Mouse (Mus musculus) kidney, postnatal 0 days (tissue): Measurements from ENCODE around the gene Fcgr1. TPM values are rescaled to one million over a fixed set of nuclear protein-coding genes. Genes with fewer than 3 reads are reported as not detected.

ENCODE experiments used
- ATAC-seq: fragments of 200-750 bp; cut with Nextera tagmentation; replicated peaks from 2 replicates; pipeline ENCODE4 v1.8.0; 2017; ENCODE audit warnings: low read depth, moderate number of reproducible peaks, moderate TSS enrichment, moderate library complexity; ENCODE audit not compliant: low FRiP score
- DNase-seq: peaks from one replicate; pipeline ENCODE4 v3.0.0-alpha.2; 2016; ENCODE audit warnings: low spot score
- H3K27ac ChIP-seq: fragments of 300-500 bp; sonication (generic); 2 replicates; pipeline ENCODE4 v1.5.1; 2014; ENCODE audit warnings: mild to moderate bottlenecking
- H3K27me3 ChIP-seq: fragments of 300-500 bp; sonication (generic); 2 replicates; pipeline ENCODE4 v1.6.1; 2014; ENCODE audit warnings: low read length, mixed read lengths; ENCODE audit not compliant: insufficient read depth
- H3K36me3 ChIP-seq: fragments of 300-500 bp; sonication (generic); 2 replicates; pipeline ENCODE4 v1.6.1; 2014; ENCODE audit warnings: low read length, mixed read lengths; ENCODE audit not compliant: insufficient read depth
- H3K4me1 ChIP-seq: fragments of 300-500 bp; sonication (generic); replicated peaks from 2 replicates; pipeline ENCODE4 v1.6.1; 2014; ENCODE audit warnings: antibody characterized with exemption, low read length, mixed read lengths; ENCODE audit not compliant: insufficient read depth
- H3K4me2 ChIP-seq: fragments of 300-500 bp; sonication (generic); 2 replicates; pipeline ENCODE4 v1.6.1; 2014; ENCODE audit warnings: mild to moderate bottlenecking, low read length, moderate library complexity, mixed read lengths
- H3K4me3 ChIP-seq: fragments of 300-500 bp; sonication (generic); replicated peaks from 2 replicates; pipeline ENCODE4 v1.5.1; 2014; ENCODE audit warnings: low read depth, low read length
- H3K9ac ChIP-seq: fragments of 300-500 bp; sonication (generic); 2 replicates; pipeline ENCODE4 v1.6.1; 2014; ENCODE audit warnings: low read depth, low read length
- H3K9me3 ChIP-seq: fragments of 300-500 bp; sonication (generic); replicated peaks from 2 replicates; pipeline ENCODE4 v1.6.1; 2016; ENCODE audit warnings: low read length, inconsistent platforms, mixed read lengths
- CTCF ChIP-seq: IDR thresholded peaks from 2 replicates; pipeline ENCODE4 v1.5.1; 2016; ENCODE audit warnings: antibody characterized with exemption, low read depth, mild to moderate bottlenecking, moderate library complexity
- WGBS: fragments of 180-500 bp; shearing (Covaris S2); extraction: QIAGEN DNeasy Blood & Tissue Kit; methylation state at CpG from one replicate; pipeline ENCODE4 v1.1.7; 2014; 5-methylcytosine and 5-hydroxymethylcytosine counted together
- polyA plus RNA-seq: library from polyadenylated mRNA; unstranded; fragments of >200 nt; fragmentation: Nextera tagmentation; extraction: Ambion mirVana; gene quantifications from 2 replicates; pipeline ENCODE4 v1.2.1, GENCODE M21; 2015

Gene Fcgr1
- polyA plus RNA-seq, 1 experiment from 2014 or later = 2.0 TPM

DNA sequence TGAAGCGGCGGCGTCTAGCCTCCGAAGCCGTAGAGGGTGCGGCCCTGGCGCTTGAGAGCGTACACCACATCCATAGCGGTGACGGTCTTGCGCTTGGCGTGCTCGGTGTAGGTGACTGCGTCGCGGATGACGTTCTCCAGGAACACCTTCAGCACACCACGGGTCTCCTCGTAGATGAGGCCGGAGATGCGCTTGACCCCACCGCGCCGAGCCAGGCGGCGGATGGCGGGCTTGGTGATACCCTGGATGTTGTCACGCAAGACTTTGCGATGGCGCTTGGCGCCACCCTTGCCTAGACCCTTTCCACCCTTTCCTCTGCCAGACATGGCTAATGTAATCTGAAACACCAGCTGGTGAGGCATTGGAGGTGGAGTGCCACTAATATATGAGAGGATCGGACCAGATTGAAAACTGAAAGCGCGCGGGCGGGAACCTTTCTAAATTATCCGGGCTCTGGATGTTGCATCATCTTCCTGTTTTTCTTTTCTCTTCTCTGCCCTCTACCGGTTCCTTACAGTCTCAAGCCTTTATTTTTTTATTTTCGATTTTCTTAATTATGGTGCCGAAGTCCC is 30.7 kb downstream of the Fcgr1 start, which contains the start of gene Hist2h4:
Gene Hist2h4, minus strand, starts transcription at position 333 of the 572 bp plus-strand sequence.
- DNase-seq (peak; percentile 99), ATAC-seq (peak; percentile 89)
- Histone ChIP-seq H3K27me3 (no peaks in the 10 kb centered on the region), H3K9me3 (no peaks in the 10 kb centered on the region), H3K4me1 (peaks cover 13% of the 10 kb centered on the region), H3K36me3 (no peaks in the 10 kb centered on the region), H3K27ac (peak within 1 kb of the TSS; percentile 96), H3K4me2 (peak within 1 kb of the TSS; percentile 82), H3K4me3 (peak within 1 kb of the TSS; percentile 60), H3K9ac (peak within 1 kb of the TSS; percentile 78)
- TF ChIP-seq CTCF = peak; percentile 80
- WGBS = under 1% methylated on average over 40 of the region's 40 CpGs

DNA sequence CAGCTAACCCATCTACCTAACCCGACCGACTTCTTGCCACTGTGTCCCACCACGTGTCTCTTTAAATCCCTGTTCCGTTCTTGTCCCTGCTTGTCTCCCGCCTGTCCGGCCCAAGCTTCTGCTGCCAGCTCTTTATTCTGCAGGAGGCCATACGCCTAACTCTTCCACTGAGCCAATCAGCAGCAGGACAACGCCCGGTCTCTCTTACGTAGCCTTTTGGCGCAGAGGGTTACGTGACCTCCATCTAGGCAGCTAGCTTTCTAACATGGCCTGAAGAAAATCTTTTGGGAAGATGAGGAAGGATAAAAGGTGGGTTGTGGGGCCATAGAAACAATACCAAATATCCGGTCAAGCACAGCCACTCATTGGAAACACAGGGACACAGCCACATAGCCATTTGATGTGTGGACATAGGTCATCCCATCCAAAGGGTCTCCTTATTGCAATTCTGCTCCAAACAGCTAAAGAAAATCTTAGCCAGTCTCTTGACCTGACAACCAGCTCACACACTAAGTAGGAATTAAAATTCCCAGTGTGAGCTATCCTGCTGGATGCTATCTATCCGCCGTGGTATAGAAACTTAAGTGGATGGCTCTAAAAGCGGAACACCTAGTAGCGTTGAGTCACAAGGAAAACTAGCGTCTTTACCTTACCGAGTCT is 31.4 kb downstream of the Fcgr1 start:
- Histone ChIP-seq H3K9me3 (no peaks in the 10 kb centered on the region), H3K36me3 (no peaks in the 10 kb centered on the region), H3K27ac (peak overlapping the region; percentile 96), H3K4me1 (peaks cover 11% of the 10 kb centered on the region; the same call in 1 of the 2 replicates), H3K9ac (peak overlapping the region; percentile 78), H3K27me3 (no peaks in the 10 kb centered on the region), H3K4me3 (peak overlapping the region; percentile 60), H3K4me2 (peak overlapping the region; percentile 82)
- under 1% methylated on average over 19 of the region's 19 CpGs for WGBS
- ATAC-seq (peak; percentile 70), DNase-seq (peak; percentile 91)
- TF ChIP-seq CTCF = no peak

DNA sequence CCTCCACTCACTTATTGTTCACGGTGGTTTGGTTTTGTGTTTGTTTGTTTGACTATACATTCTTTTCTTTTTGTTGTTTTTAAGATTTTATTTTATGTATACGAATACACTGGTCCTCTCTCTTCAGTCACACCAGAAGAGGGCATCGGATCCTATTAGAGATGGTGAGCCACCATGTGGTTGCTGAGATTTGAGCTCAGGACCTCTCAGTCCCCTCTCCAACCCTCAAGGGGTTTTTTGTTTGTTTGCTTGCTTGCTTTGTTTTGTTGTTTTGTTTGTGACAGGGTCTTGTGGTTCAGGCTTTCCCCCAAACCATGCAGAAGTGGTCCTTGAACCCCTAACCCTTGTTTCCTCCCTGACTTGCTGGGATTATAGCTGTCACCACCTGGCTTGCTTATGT is 32.1 kb downstream of the Fcgr1 start:
- Histone ChIP-seq H3K4me3 (peak overlapping the region; percentile 60; the same call in 1 of the 2 replicates), H3K27me3 (no peaks in the 10 kb centered on the region), H3K36me3 (no peaks in the 10 kb centered on the region), H3K4me2 (peak overlapping the region; percentile 82), H3K4me1 (peaks cover 9% of the 10 kb centered on the region; the same call in 1 of the 2 replicates), H3K9me3 (no peaks in the 10 kb centered on the region), H3K27ac (peak overlapping the region; percentile 96), H3K9ac (no peak overlapping the region)
- DNase-seq = no peak
- WGBS = 58% methylated on average over 3 of the region's 3 CpGs
- TF ChIP-seq CTCF = peak; percentile 30; the same call in 1 of the 2 replicates
- ATAC-seq = no peak

DNA sequence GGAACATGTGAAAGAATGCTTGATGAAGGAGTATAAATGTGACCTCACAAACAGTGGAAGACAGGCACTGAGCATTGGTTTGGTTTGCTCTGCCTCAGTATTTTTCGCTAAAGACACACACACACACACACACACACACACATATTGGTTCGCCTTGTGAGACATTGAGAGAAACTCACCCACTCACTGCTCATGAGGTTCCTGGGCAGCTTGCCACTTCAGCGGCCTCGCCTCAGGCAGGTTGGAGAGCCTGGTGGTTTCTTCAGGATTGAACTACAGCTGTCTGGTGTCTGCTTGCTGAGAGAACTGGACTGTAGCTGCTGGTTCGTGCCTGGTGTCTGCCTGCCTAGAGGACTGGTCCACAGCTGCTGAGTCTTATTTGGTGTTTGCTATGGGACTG is 33.5 kb downstream of the Fcgr1 start:
- H3K4me1 ChIP-seq = peaks cover 9% of the 10 kb centered on the region; the same call in 1 of the 2 replicates
- no peaks in the 10 kb centered on the region for H3K9me3 ChIP-seq
- ATAC-seq (no peak), DNase-seq (no peak)
- H3K9ac ChIP-seq = no peak overlapping the region
- H3K27ac ChIP-seq = no peak overlapping the region
- no peak for TF ChIP-seq CTCF
- no peak overlapping the region for H3K4me3 ChIP-seq
- no peaks in the 10 kb centered on the region for H3K36me3 ChIP-seq
- WGBS = 92% methylated on average over 5 of the region's 5 CpGs
- H3K4me2 ChIP-seq = no peak overlapping the region
- no peaks in the 10 kb centered on the region for H3K27me3 ChIP-seq

DNA sequence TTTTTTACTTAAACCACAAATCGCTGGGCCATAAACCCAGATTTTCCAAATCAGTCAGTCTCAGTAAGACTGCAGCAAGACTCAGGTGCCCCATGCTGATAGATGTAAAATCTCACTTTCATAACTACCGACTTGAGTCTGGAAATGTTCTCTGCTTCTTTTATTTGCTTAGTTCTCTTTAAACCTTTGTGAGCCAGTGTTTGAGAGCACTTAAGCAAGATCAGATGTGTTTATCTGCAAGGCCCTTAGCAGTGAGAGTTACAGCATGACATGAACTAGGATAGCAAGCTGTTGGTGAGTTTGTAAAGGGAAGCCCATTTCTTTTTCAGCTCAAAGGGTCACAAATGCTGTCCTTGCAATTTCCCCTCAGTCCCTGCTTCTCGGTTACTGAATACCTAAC is 36.6 kb downstream of the Fcgr1 start:
- H3K9me3 ChIP-seq = no peaks in the 10 kb centered on the region
- H3K4me1 ChIP-seq = peaks cover 3% of the 10 kb centered on the region; the same call in 1 of the 2 replicates
- no peak for DNase-seq
- no peak overlapping the region for H3K27ac ChIP-seq
- no peaks in the 10 kb centered on the region for H3K36me3 ChIP-seq
- H3K4me3 ChIP-seq = no peak overlapping the region
- H3K27me3 ChIP-seq = no peaks in the 10 kb centered on the region
- TF ChIP-seq CTCF = no peak
- WGBS = 83% methylated on average over 3 of the region's 3 CpGs
- no peak for ATAC-seq
- H3K4me2 ChIP-seq = no peak overlapping the region
- no peak overlapping the region for H3K9ac ChIP-seq

DNA sequence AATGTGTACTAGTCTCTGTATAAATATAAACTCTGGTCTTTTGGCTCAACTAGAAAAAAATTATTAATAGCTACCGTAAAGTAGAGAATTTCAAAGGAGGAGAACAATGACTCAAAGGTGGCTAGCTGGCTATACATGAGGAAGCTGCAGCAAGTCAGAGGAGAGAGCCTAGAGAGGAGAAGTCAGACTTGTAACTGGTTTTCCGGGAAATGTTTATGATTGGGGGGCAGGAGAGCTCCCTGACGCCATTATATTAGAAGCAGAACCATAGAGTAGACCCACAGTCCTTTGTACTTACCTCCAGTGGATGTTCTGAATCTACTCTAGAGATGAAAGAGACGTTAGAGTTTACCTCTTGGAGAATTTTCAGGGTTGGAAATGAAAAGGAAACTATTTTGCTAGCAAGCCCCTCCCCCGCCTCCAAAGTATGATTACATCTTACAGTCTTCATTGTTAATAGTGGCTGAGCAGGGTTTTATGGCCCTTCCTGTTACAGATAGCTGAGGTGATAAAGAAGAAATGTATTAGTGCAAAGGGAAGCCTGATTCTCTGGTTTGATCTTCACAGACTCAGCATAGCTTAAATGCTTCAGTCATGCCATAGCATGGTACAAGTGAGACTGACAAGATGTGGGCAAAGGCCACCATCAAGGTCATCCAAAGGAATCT is 37.7 kb downstream of the Fcgr1 start:
- no peak for TF ChIP-seq CTCF
- Histone ChIP-seq H3K27ac (peak overlapping the region; percentile 22; the same call in 1 of the 2 replicates), H3K9me3 (no peaks in the 10 kb centered on the region), H3K9ac (no peak overlapping the region), H3K36me3 (no peaks in the 10 kb centered on the region), H3K4me1 (no peaks in the 10 kb centered on the region), H3K27me3 (no peaks in the 10 kb centered on the region), H3K4me3 (no peak overlapping the region), H3K4me2 (no peak overlapping the region)
- DNase-seq (no peak), ATAC-seq (no peak)
- WGBS = 66% methylated on average over 5 of the region's 5 CpGs
